Mouse (Mus musculus) right cerebral cortex, postnatal 14 days (tissue): ENCODE results near the gene Lgmn.

Experiments
- DNase-seq: peaks from one replicate; pipeline ENCODE4 v3.0.0; 2022

Gene Lgmn

DNA sequence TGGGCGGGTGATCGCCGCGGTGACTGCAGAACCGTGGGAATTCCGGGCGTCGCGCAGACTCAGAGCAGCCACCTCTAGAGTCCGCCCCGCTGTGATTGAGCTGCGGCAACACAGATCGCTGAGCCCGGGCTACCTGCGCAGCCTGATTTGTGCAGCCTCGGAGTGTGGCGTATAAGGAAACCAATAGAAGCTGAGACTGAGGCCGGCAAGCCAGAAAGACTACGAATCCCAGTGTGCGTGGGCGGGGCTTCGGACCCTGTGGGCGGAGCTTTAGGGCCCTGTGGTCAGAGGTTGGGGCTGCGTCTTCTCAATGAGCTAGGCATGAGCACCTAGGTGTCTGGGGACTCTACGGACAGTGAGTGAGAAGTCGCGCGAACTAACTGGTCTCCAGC lies at the start of gene Lgmn:
Gene Lgmn, minus strand, starts transcription at position 182 of the 392 bp plus-strand sequence.
- peak; percentile 99 for DNase-seq

DNA sequence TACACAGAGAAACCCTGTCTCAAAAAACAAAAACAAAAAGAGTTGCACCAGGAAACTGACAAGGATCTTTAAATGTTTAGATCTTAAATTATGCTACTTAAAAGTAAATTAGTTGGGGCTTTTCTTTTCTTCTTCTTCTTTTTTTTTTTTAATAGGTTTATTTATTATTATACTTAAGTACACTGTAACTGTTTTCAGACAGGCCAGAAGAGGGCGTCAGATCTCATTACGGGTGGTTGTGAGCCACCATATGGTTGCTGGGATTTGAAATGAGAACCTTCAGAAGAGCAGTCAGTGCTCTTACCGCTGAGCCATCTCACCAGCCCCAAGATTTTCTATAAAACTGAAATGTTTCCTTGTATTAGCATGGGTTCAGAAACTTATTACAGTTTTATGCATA lies 45.3 kb upstream of the Lgmn start:
- no peak for DNase-seq

DNA sequence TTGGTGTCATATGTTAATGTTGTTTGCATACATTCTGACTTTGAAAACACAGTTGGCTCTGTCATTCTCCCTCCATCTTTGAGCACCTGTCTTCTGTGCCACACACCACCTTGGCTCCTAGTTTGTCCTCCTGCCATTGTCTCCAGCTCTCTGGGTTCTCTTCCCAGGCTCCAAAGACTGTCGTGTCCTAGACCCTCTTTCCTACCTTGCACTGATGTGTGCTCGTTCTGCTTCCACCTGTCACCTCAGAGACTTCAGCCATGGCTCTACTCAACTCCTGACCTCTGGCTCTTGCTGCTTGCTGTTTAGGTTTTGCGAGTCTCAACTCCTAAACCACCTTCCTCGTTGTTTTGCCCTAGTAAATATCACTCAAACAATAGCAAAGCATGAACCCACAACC lies 40.9 kb upstream of the Lgmn start:
- no peak for DNase-seq

DNA sequence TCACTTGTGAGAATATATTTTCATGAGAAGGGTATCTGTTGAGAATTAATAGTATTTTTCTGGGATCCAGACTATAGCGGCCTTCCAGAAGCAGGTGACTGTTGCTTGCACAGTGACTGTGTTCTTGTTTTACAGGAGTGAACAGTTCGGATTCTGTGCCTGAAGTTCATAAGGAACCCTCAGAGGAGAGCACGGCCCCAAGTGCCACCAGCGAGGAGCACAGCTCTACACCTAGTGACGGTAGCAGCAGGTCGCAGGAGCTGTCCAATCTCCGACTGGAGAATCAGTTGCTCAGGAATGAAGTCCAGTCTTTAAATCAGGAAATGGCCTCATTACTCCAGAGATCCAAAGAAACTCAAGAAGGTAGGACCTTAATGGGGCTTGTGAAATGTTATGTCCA lies 34.8 kb upstream of the Lgmn start:
- DNase-seq: no peak

DNA sequence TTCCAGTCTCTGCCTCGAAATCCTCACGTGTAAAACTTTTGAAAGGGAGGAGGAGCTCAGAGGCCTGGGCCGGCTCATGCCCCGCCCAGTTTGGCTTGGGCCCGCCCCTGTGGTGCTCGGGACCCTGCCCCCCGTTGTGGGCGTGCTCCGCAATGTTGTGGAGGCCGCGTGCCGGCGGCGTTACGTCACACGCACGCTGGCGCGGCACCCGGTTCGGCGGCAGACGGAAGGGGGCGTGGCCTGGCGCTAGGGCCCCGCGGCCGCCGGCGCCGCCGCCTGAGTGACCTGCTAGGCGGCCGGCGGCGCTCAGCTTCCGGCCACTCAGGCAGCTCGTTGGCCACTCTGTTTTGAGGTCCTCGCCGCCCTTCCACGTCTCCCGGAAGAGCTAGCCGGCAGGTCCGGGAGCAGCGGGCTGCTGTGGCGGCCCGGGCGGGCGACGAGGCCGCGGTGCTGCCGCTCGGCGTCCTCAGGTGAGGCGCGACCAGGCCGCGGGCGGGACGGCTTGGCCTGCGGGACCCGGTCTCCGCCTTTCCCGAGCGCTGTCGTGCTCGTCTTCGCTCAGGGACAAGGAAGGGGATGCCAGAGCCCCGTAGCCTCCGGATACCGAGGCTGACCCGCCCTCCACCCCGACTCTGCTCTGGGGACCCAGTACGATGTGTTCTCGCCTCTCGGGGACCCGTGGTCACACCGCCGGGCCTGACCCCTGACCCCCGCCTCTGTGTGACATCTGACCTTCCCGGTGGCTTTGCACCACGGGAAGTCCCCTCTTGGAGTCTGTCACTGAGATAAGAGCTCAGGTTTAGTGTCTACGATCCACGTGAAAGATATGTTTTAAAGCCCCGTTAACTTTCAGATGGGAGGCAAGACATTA lies 29.5 kb upstream of the Lgmn start, which contains the start of gene Golga5:
Gene Golga5, plus strand, starts transcription at position 242 of the 871 bp plus-strand sequence.
- peak; percentile 97 for DNase-seq

DNA sequence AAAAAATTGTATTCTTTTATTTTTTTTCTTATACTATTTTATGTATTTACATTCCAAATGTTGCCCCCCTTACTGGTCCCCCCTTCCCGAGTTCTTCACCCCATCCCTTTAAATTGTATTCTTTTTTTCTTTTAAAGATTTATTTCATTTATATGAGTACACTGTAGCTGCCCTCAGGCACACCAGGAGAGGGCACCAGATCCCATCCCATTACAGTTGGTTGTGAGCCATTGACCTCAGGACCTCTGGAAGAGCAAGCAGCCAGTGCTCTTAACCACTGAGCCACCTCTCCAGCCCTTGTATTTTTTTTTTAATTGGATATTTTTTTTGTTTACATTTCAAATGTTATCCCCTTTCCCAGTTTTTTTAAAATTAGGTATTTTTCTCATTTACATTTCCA lies 28.5 kb upstream of the Lgmn start:
- no peak for DNase-seq

DNA sequence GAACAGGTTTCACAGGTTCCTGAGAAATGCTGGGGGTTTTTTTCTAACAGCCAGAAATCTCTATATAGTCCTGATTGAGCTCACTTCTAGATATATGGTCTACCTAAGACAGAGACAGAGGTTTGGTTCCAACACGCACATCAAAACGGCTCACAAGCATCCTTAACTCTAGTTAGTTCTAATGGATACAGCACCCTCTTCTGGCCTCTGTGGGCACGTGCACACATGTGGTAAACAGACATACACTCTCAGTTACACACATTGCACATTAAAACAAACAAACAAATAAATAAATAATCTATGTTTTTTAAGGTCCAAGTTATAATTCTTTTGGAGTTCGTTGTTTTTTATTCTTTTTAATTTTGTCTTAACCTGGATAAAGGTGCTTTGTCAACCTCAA lies 25.0 kb upstream of the Lgmn start:
- DNase-seq: no peak

DNA sequence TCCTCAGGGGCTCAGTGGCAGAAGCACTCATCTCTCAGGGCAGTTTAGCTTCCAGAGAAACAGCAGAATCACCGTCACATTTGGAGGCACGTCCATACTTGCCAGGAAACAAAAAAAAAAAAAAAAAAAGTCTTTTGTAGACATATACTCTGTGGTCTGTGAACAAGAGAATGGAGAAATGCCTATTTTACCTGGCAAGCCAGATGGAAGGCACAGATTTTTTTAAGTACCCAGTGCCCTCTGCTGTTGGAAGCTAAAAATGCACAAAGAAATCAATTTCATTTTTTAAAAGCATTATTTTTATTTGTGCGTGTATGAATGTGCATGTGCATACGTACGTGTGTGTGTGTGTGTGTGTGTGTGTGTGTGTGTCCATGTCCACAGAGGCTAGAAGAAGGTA lies 21.6 kb upstream of the Lgmn start:
- DNase-seq: no peak

DNA sequence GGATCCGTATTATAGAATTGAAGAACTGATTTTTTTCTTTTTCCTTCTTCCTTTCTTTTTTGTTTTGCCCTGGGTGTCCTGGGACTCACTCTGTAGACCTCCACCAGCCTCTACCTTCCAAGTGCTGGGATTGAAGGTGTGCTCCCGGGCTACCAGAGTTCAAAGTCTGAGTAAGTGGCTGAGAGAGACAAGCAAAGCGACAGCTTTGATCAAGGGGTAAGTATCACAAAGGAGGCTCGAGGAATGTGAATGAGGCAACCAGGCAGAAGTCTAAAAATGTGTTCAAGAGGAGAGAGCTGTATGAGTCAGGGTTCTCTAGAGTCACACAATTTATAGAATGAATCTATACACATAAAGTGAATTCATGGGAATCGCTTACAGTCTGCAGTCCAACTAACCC lies 20.4 kb upstream of the Lgmn start:
- no peak for DNase-seq

DNA sequence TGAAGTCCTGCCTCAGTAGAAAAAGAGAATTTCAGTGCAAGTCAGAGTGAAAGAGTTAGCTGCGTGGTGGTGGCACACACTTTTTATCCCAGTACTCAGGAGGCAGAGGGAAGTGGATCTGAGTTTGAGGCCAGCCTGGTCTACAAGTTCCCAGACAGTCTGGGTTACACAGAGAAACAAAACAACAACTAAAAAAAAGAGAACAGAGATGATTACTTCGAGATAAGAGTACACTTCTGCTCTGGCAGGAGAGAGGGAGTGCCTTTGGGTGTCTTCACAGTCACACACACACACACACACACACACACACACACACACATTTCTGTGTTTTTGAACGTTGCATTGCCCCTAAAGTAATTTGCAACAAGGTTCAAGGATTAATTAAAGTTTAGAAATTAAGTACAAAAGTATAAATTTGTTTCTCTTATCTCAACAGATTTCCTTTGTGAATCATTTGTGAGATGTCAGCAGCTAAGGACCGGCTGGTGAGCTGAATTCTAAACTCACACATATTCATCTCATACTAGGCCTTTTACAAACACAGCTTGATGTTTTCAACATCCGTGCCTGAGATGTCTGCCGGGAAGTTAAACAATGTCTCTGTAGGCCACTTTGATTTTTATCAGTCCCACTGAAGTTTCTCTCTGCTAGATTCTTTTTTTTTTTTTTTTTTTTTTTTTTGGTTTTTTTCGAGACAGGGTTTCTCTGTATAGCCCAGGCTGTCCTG lies 17.0 kb upstream of the Lgmn start:
- DNase-seq: no peak

DNA sequence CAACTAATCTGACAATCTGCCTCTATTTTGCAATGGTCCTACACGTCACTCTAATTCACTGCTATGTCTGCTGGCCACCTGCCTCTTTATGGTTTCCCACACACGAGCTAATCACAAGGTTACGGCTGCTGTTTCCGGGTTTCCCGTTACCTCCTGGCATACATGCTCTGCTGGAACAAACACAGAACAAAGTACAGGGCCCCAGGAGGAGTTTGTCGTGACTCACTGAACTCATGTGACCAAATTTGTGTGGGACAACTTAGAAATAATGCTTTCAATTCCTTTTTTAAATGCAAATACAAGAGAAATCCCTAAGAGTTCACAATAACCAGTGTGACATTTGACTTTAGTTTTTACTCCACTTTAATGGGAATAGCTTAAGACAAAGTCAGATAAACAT lies 14.0 kb upstream of the Lgmn start:
- DNase-seq: no peak

DNA sequence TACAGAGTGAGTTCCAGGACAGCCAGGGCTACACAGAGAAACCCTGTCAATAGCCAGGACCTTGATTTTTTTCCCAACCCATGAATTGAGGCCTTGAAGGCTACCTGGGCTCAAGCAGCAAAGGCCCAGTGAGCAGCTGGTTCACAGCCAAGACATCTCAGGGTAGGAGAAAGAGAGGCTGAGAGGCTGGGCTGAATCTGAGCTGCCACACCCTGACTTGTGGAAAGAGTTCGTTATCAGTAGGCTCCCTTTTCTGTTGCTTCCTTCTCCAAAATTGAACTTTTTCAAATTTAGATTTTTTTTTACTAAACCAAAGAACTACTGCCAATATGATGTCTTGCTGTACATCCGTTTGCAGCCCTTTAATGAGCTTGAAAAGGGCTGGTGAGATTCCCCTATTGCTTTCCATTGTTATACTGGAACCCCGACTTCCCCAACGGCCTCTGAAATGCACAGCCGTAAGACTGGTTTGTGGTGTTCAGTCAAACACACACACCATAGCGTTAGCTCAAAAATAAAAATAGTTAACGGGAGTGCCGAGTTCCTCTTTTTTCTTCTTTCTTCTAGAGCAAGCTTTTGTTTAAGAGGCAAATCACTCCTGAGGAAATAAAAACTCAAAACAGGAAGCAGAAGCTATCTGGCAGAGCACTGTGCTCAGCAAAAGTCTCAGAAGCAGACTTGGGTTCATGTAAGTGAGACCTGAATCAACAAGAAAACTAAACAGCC lies 11.7 kb upstream of the Lgmn start:
- no peak for DNase-seq

DNA sequence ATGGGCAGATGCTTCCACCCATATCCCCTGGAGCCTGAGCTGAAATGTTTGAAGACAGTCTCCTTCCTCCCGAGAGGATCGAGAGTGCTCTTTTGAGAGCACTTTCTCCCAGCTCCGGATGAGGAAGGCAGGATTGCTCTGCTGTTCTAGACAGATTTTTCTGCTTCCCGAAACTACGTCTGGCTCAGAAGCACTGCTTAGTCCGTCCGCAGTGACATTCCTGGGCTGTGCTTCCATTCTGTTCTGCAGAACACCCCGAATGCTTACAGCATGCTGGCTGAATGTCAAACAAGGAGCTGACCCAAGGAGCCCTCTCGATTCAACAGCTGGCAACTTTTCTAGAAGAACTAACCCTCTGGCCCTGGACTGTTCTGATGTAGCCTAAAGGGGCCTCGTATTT lies 10.8 kb upstream of the Lgmn start:
- DNase-seq: no peak

DNA sequence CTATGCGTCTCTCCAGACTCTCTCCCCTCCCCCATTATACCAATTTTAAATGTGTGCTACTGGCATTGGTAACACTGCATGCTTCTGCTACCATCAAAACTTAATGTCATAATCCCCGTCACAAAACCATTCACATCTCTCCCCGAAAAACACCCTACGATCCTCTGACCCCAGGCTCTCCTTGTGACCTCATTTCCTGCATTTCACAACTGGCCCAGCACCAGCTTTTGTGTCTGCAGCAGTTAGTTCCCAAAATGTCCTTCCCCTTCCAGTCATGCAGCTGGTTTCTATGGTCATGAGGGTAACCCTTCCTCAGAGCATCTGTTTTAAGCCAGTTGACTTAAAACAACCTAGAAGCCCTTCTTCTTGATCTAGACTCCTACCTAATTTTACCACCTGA lies 5.8 kb upstream of the Lgmn start:
- no peak for DNase-seq

DNA sequence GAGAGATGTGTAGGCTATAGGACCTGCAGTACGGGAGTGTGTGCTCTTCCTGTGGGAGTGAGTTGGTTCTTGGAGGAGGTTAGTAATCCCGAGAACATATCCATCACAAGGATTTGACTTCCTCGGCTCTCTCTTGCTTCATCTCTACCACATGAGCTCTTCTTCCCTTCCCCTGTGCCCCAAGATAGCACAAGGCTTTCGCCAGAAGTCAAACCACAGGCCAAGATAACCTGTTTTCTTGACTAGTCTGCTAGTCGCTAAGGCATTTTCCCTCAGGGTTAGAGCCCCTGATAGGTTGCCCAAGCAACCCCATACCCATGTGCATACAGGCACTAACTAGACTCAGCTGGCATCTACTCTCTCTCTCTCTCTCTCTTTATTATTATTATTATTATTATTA lies 4.1 kb upstream of the Lgmn start:
- DNase-seq: no peak

DNA sequence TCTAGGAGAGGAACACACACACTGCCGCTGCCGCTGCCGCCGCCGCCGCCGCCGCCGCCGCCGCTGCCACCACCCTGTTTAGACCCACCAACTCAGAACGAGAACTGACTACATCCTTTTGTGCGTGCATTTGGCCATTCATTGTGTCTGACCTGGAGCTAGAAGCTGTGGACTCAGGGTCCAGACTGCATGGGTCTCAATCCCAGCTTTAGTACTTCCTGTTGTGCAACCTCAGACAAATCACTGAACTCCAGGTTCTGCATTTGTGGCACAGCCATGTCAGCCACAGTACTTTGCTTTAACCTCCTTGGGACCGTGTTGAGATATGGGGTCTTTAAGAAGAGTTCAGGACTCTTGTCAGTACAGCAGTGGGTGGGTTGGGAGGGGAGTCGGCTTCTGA lies 3.0 kb upstream of the Lgmn start:
- no peak for DNase-seq

DNA sequence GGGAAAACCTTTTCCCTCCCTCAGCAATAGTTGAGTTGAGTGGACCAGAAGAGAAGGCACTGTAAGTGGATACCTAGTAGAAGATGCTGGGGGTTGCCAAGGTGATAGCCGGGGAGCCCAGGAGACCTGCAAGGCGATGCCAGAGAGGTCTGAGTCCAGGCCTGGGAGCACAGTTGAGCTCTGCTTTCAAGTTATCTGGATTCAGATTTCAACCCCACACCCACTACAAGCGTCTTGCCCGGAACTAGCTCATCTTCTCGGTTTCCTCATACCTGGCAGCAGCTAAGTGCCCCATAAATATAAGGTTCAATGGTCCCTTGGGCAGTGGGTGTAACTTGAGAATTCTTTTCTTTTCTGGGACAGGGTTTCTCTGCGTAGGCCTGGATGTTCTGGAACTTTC lies 1.5 kb upstream of the Lgmn start:
- no peak for DNase-seq

DNA sequence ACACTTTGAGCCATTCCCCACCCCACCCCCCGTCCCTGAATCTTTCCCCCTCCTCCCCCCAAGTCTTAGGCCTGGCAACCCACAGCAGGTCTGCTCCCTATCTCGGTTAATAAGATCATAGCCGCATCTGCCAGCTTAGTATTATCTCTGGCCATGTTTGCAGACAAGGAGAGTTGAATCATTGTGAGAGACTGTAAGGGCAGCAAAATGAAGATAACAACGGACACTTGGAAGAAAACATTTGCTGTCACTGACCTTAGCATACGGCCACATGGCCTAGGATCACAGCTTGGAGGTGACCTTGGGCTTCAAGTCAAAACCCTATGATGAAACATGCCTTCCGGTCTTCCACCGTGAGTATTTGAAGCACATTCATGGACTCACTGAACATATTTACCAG lies 938 bp upstream of the Lgmn start:
- no peak for DNase-seq

DNA sequence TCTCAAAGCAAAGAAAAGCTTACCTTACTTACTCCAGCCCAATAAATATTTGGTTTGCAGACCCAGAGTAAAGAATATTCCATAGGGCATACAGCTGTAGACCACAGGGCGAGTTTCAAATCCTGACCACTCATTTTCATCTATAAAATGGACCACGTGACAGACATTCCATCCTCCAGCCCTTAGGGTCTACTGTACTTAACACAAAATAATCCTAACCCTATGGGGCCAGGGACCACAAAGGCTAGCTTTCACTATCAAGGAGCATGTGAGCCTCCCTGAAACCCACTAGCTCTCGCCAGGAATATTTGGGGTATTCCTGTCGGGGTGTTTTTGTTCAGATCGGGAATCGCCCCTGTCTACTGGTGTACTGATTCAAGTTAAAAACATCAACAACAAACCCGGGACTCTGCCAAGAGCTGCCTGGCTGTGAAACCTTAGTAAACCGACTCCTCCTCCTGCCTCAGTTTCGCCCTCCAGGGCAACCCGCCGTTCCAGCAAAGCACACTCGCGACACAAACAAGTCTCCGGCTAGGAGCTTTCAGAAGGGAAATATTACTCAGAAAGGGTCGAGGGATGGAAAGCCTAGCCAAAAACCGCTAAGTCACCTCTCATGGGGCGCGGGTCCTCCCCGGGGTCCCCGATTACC lies 506 bp downstream of the Lgmn start:
- no peak for DNase-seq

DNA sequence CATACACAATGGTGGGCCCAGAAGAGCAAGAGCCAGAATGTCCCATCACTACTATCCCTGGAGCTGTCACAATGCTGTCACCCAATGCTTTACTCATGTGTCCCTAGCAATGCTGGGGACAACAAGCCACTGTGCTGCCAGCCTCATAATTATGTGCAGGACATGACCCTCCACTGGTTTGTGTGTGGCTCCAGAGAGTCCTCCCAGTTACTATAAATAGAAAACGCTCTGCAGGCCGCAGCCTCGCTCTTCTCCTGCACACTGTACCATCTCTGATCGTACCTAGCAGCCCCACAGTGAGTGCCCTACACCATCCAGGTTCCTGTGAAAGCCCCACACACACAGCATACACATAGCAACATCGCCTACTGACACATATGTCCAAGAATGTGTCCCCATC lies 1.7 kb downstream of the Lgmn start:
- no peak for DNase-seq

DNA sequence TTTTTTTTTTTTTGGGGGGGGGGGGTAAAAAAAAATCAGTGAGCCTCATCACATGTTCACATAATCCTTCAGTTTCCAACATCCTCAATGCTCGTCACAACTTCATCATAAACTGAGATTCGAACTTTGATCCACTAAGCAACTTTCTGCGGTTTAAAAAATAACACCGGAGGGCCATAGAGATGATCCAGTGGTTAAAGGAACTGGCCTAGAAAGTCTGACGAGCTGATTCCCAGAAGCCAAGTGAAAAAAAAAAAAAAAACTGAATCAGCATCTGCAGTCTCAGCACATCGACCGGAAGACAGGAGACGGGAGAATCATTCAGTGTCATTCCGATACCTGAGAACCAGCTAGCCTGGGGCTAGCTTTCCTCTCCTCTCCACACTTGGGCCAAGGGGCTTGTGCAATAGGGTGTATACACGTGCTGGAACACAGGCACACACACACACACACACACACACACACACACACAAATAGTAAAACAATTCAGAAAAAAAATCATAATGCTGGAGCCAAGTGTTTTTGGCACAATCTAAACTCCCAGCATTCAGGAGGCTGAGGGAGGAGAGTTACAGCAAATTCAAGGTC lies 2.6 kb downstream of the Lgmn start:
- no peak for DNase-seq

DNA sequence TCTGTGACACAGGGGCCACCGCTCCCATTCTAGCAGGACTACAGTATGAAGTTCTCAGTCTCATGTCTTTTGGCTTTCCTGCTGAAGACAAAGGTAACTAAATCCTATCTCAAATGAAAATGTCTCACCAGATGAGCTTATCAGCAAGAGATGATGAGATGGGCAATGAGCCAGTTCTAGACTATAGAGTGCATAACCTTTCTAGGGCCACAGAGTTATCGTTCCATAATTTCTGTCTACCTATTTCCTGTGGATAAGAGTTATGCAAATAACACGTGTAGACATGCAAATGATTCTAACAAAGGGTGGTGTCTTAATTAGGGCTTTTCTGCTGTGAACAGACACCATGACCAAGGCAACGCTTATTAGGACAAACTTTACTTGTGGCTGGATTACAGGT lies 5.5 kb downstream of the Lgmn start:
- no peak for DNase-seq

DNA sequence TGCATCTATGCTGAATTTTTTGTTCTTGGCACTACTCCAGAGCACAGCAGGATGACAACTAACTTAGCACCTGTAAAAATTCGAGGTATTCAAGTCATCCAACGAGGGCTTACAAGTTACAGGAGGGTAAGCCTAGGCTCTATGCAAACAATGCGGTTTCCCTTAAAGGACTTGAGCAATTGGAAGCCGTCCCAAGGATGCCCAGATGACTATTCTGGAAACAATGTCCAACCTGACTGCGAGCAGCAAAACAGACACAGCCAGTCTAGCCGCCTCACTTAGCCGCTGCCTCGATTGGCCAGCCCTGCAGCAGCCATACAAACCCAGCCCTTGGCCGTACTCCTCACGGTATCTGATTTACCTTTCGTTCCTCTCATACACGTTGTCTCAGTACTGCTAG lies 7.4 kb downstream of the Lgmn start:
- DNase-seq: no peak
